Mouse (Mus musculus) neural tube, embryonic 12.5 days (tissue): Measurements from ENCODE around the gene Apbb1. TPM values are rescaled to one million over a fixed set of nuclear protein-coding genes. Genes with fewer than 3 reads are reported as not detected.

Experiments
- ATAC-seq: fragments of 200-750 bp; cut with Nextera tagmentation; 2 replicates; pipeline ENCODE4 v1.8.0; 2017; ENCODE audit warnings: low read depth, mild to moderate bottlenecking, moderate TSS enrichment, moderate library complexity; ENCODE audit not compliant: low FRiP score
- H3K27ac ChIP-seq: fragments of 300-500 bp; sonication (generic); 2 replicates; pipeline ENCODE4 v1.5.1; 2016
- H3K27me3 ChIP-seq: fragments of 300-500 bp; sonication (generic); replicated peaks from 2 replicates; pipeline ENCODE4 v1.6.1; 2016; ENCODE audit warnings: mild to moderate bottlenecking
- H3K36me3 ChIP-seq: fragments of 300-500 bp; sonication (generic); 2 replicates; pipeline ENCODE4 v1.6.1; 2016; ENCODE audit warnings: mild to moderate bottlenecking
- H3K4me1 ChIP-seq: fragments of 300-500 bp; sonication (generic); 2 replicates; pipeline ENCODE4 v1.6.1; 2016
- H3K4me2 ChIP-seq: fragments of 300-500 bp; sonication (generic); replicated peaks from 2 replicates; pipeline ENCODE4 v1.6.1; 2016; ENCODE audit warnings: mild to moderate bottlenecking
- H3K4me3 ChIP-seq: fragments of 300-500 bp; sonication (generic); 2 replicates; pipeline ENCODE4 v1.5.1; 2016
- H3K9ac ChIP-seq: fragments of 300-500 bp; sonication (generic); 2 replicates; pipeline ENCODE4 v1.6.1; 2016; ENCODE audit warnings: mild to moderate bottlenecking
- H3K9me3 ChIP-seq: fragments of 300-500 bp; sonication (generic); 2 replicates; pipeline ENCODE4 v1.6.1; 2016; ENCODE audit warnings: mild to moderate bottlenecking
- WGBS: fragments of 180-500 bp; shearing (Covaris S2); methylation state at CpG from one replicate; pipeline ENCODE4 v1.1.7; 2016; 5-methylcytosine and 5-hydroxymethylcytosine counted together
- polyA plus RNA-seq: library from polyadenylated mRNA; unstranded; fragments of >200 nt; fragmentation: Nextera tagmentation; extraction: Ambion mirVana; gene quantifications from 2 replicates; pipeline ENCODE4 v1.2.1, GENCODE M21; 2016

Apbb1 gene
- polyA plus RNA-seq, result 185 TPM in 2 replicates

GRCm38 (mm10) chr7:105581094-105581703 is at the start of gene Apbb1:
TSS of gene Apbb1 (minus strand) at chr7:105581653.
- peak within 1 kb of the TSS; percentile 85 for H3K9ac ChIP-seq
- ATAC-seq, result peak; percentile 95
- H3K4me3 ChIP-seq, result peak within 1 kb of the TSS; percentile 85
- peak within 1 kb of the TSS; percentile 90 for H3K27ac ChIP-seq
- peak within 1 kb of the TSS; percentile 75 for H3K4me2 ChIP-seq
- H3K36me3 ChIP-seq, result no peaks in the 10 kb centered on the region
- no peaks in the 10 kb centered on the region for H3K27me3 ChIP-seq
- H3K9me3 ChIP-seq, result no peaks in the 10 kb centered on the region
- WGBS, result under 1% methylated on average over 44 of the region's 54 CpGs
- peaks cover 21% of the 10 kb centered on the region for H3K4me1 ChIP-seq

GRCm38 (mm10) chr7:105628633-105629032 is 47.2 kb upstream of the Apbb1 start:
- Histone ChIP-seq H3K9ac (no peak overlapping the region), H3K4me3 (no peak overlapping the region), H3K4me1 (peaks cover 22% of the 10 kb centered on the region), H3K36me3 (peaks cover 19% of the 10 kb centered on the region), H3K4me2 (peak overlapping the region; percentile 9; the same call in 1 of the 2 replicates), H3K9me3 (no peaks in the 10 kb centered on the region), H3K27me3 (no peaks in the 10 kb centered on the region), H3K27ac (no peak overlapping the region)
- ATAC-seq, result peak; percentile 15; the same call in 1 of the 2 replicates
- WGBS, result 33% methylated on average over 3 of the region's 3 CpGs

- no peak overlapping the region for H3K4me3 ChIP-seq
- peaks cover 52% of the 10 kb centered on the region for H3K36me3 ChIP-seq
- H3K9me3 ChIP-seq, result no peaks in the 10 kb centered on the region
- WGBS, result 80% methylated on average over 6 of the region's 6 CpGs
- no peak for ATAC-seq
- H3K27me3 ChIP-seq, result no peaks in the 10 kb centered on the region
- peaks cover 11% of the 10 kb centered on the region for H3K4me1 ChIP-seq
- no peak overlapping the region for H3K27ac ChIP-seq
- no peak overlapping the region for H3K9ac ChIP-seq
- no peak overlapping the region for H3K4me2 ChIP-seq
Observed at GRCm38 (mm10) chr7:105625397-105625796, 43.9 kb upstream of the Apbb1 start.

DNA sequence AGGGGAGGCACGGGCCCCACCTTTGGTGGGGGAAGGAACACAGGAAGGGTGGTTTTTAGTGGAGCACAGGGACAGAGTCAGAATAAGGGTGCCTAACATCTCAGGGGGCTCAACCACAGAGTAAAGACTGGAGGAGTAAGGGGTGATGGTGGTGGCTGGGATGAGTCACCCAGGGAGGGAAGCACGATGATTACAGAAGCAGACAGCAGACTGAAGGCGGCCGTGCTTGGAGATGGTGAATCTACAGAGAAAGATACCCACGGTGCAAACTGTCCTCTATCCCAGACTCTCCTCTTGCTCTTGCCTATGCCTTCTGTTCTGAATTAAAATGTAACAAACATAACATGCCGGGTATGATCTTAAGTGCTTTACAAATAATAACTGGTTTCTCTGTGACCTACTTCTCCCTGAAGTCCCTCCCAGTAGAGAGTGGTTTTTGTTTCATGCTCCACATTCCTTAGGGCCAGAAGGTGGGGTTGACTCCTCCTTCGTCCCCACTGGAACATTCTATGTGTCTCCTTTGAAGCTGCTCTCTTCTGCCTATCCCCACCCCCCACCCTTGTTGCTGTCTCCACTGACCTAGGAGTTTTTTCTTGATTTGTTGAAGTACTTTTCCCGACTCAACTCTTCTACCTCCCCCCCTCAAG is 40.3 kb upstream of the Apbb1 start:
- Histone ChIP-seq H3K36me3 (peaks cover 87% of the 10 kb centered on the region), H3K9me3 (no peaks in the 10 kb centered on the region), H3K4me1 (no peaks in the 10 kb centered on the region), H3K27me3 (no peaks in the 10 kb centered on the region), H3K4me2 (no peak overlapping the region), H3K27ac (no peak overlapping the region), H3K9ac (no peak overlapping the region), H3K4me3 (no peak overlapping the region)
- 85% methylated on average over 8 of the region's 8 CpGs for WGBS
- no peak for ATAC-seq

- Histone ChIP-seq H3K9ac (no peak overlapping the region), H3K4me1 (no peaks in the 10 kb centered on the region), H3K4me3 (no peak overlapping the region), H3K4me2 (no peak overlapping the region), H3K36me3 (peaks cover 93% of the 10 kb centered on the region), H3K27me3 (no peaks in the 10 kb centered on the region), H3K27ac (no peak overlapping the region), H3K9me3 (no peaks in the 10 kb centered on the region)
- WGBS, result 90% methylated on average over 4 of the region's 4 CpGs
- ATAC-seq, result no peak
Observed at GRCm38 (mm10) chr7:105621053-105621452, 39.6 kb upstream of the Apbb1 start.

DNA sequence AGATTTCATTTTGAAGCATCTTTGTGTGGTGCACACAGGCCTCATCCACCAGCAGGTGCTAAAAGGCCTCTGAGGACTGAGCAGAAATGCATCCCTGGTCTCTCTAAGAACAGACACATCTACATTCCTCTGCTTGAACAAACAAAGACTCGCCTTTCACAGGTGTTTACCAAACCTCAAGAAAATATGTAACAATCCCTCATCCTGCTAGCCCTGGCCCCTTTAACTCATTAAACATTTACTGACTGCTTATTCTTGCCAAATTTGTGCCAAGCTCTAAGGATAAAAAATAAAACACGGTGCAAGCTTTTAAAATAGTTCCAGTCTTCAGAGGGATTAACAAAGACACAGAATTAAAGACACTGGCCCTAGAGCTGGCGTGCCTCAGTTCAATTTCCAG is 38.2 kb upstream of the Apbb1 start:
- Histone ChIP-seq H3K36me3 (peaks cover 98% of the 10 kb centered on the region), H3K9ac (no peak overlapping the region), H3K4me2 (no peak overlapping the region), H3K9me3 (no peaks in the 10 kb centered on the region), H3K27me3 (no peaks in the 10 kb centered on the region), H3K4me3 (no peak overlapping the region), H3K4me1 (no peaks in the 10 kb centered on the region), H3K27ac (no peak overlapping the region)
- ATAC-seq, result no peak
- WGBS, result 90% methylated on average over 3 of the region's 3 CpGs

DNA sequence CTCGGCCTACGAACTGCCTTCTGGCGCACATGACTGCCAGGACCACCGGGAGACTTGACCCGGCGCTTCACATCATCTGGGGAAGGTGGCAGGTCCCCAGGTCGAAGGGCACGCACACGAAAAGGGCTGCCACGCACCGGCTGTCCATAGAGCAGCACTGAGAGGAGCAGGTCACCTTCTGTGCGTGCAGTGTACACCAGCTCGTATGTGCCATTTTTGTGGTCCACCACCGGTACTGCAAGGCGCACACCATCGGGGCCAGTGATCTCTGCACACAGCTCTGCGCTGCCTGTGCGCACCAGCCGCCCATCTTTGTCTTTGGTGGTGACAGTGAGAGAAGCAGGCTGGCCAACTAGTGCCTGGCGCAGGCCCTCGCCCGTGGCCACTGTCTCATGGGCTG is 36.4 kb upstream of the Apbb1 start:
- Histone ChIP-seq H3K9ac (no peak overlapping the region), H3K27me3 (no peaks in the 10 kb centered on the region), H3K4me3 (no peak overlapping the region), H3K36me3 (peaks cover 98% of the 10 kb centered on the region), H3K4me1 (no peaks in the 10 kb centered on the region), H3K9me3 (no peaks in the 10 kb centered on the region), H3K4me2 (no peak overlapping the region), H3K27ac (no peak overlapping the region)
- WGBS, result 95% methylated on average over 22 of the region's 22 CpGs
- ATAC-seq, result no peak

DNA sequence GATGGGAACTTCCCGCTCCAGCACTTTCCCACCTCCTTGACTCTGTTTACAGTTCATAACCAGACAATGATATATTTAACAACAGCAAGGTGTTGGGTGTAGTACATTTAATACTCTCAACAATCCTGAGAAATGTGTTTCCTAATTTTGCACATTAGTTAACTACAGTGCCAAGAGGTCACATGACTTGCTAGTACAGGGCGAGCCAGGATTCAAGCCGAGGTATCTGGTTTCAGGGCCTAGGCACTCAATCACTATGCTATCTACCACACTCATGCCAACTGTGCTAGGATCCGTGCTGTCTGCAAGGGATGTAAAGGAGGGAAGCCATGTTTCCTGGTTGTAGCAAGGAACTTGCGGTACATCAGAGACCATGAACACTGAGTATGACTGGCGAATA is 35.1 kb upstream of the Apbb1 start:
- no peak for ATAC-seq

GRCm38 (mm10) chr7:105615720-105616119 is 34.3 kb upstream of the Apbb1 start:
- no peaks in the 10 kb centered on the region for H3K27me3 ChIP-seq
- H3K27ac ChIP-seq, result no peak overlapping the region
- no peaks in the 10 kb centered on the region for H3K9me3 ChIP-seq
- H3K9ac ChIP-seq, result no peak overlapping the region
- 83% methylated on average over 1 of the region's 1 CpGs for WGBS
- peaks cover 98% of the 10 kb centered on the region for H3K36me3 ChIP-seq
- no peak overlapping the region for H3K4me2 ChIP-seq
- no peak overlapping the region for H3K4me3 ChIP-seq
- H3K4me1 ChIP-seq, result no peaks in the 10 kb centered on the region
- no peak for ATAC-seq

More for the DNA sequence above, 35.1 kb upstream of the Apbb1 start:
- Histone ChIP-seq H3K9me3 (no peaks in the 10 kb centered on the region), H3K9ac (no peak overlapping the region), H3K4me1 (no peaks in the 10 kb centered on the region), H3K36me3 (peaks cover 98% of the 10 kb centered on the region), H3K4me3 (no peak overlapping the region), H3K4me2 (no peak overlapping the region), H3K27me3 (no peaks in the 10 kb centered on the region), H3K27ac (no peak overlapping the region)
- WGBS, result 89% methylated on average over 6 of the region's 6 CpGs

DNA sequence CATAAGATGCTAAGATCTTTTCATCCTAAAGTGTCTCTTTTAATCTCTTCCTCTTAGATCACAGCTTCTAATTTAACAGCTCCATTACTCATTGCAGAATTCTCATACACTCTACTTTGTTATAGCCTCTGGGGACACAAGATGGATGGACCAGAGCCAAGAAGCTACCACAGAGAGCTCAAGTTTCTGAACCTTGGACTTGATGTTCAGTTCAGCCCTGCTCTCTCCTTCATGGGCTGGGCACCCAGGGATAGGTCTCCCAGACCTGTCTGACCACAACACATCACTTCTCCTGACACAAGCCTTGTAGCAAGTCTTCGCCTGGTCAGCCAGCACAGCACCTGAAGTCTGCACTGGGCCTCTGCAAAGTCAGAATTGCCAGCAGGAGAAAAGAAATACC is 32.9 kb upstream of the Apbb1 start:
- Histone ChIP-seq H3K4me2 (no peak overlapping the region), H3K4me3 (no peak overlapping the region), H3K27me3 (no peaks in the 10 kb centered on the region), H3K4me1 (no peaks in the 10 kb centered on the region), H3K27ac (no peak overlapping the region), H3K36me3 (peaks cover 97% of the 10 kb centered on the region), H3K9ac (no peak overlapping the region), H3K9me3 (no peaks in the 10 kb centered on the region)
- 90% methylated on average over 1 of the region's 1 CpGs for WGBS
- no peak for ATAC-seq

DNA sequence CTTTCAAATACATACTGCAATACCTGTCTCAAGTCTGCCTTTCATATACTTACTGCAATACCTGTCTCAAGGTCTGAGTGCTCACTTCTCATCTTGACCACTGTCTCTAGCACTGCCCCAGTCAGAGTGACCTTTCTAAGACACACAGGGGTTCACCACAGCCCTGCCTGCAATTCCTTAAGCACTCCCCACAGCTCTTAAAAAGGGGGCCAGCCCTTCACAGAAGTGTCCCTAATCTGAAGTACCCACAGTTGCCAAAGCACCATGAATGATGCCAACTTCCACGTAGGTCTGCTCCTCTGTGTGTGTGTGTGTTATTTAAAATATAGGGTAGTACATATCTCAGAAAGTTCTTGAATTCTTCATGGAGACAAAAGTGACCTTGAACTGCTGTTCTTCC is 30.3 kb upstream of the Apbb1 start:
- Histone ChIP-seq H3K27ac (no peak overlapping the region), H3K36me3 (peaks cover 70% of the 10 kb centered on the region), H3K4me3 (no peak overlapping the region), H3K4me2 (no peak overlapping the region), H3K9ac (no peak overlapping the region), H3K27me3 (no peaks in the 10 kb centered on the region), H3K4me1 (no peaks in the 10 kb centered on the region), H3K9me3 (no peaks in the 10 kb centered on the region)
- 100% methylated on average over 1 of the region's 1 CpGs for WGBS
- ATAC-seq, result no peak

DNA sequence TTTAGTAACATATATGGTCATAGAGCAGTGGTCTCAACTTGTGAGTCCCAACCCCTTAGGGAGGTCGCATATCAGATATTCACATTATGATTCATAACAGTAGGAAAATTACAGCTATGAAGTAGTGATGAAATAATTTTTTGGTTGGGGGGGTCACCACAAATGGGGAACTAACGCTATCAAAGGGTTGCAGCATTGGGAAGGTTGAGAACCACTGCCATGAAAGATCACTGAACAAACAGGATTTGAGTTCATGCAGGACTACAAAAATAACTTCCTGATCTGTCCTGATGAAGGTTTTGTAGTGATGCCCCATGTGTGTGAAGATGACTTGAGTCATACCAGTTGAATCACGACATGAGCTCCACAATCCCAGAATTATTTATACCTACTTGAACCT is 27.0 kb upstream of the Apbb1 start:
- Histone ChIP-seq H3K27me3 (no peaks in the 10 kb centered on the region), H3K4me2 (no peak overlapping the region), H3K9ac (no peak overlapping the region), H3K36me3 (peaks cover 38% of the 10 kb centered on the region), H3K9me3 (0 out of 2 replicates have a peak, but pooled peaks cover 4% of the 10 kb centered on the region), H3K27ac (no peak overlapping the region), H3K4me3 (no peak overlapping the region), H3K4me1 (no peaks in the 10 kb centered on the region)
- WGBS, result 89% methylated on average over 3 of the region's 3 CpGs
- ATAC-seq, result no peak
